In genomic region chr6:55335989-55336514, GRCm38 (mm10) we compare ENCODE assay signal across 8 mouse cellular contexts. TPM values are rescaled to one million over a fixed set of nuclear protein-coding genes. Genes with fewer than 3 reads are reported as not detected.
DNase-seq lines count a peak whose midpoint lies in the region; ATAC-seq and TF ChIP-seq lines count a peak whose summit lies in the region.

Gene Aqp1 (plus strand): TSS chr6:55336432.

- intact Hi-C loops in gastrocnemius, adult 2 months (cut with DNase I): no loop called here

- 23% methylated on average over 12 of the region's 12 CpGs for WGBS in hindbrain, embryonic 14.5 days
- WGBS in liver, adult 2 months: 51% methylated on average over 12 of the region's 12 CpGs
- WGBS in midbrain, postnatal 0 days: 20% methylated on average over 12 of the region's 12 CpGs

- ATAC-seq in hindbrain, embryonic 14.5 days (ENCODE audit: low FRiP score): peak; percentile 82
- ATAC-seq in midbrain, postnatal 0 days (ENCODE audit: low FRiP score): no peak

- H3K79me2 ChIP-seq in liver, adult 2 months (ENCODE audit: control insufficient read depth, insufficient read depth, low read length): no peaks in the 10 kb centered on the region

- peak within 1 kb of the TSS; percentile 87 for H3K27ac ChIP-seq in gastrocnemius, adult 2 months
- no peak within 1 kb of the TSS for H3K27ac ChIP-seq in hindbrain, embryonic 14.5 days
- H3K27ac ChIP-seq in liver, adult 2 months (replicated peaks; ENCODE audit: insufficient read depth, low read depth, low read length): peak within 1 kb of the TSS; percentile 58
- no peak within 1 kb of the TSS for H3K27ac ChIP-seq in midbrain, postnatal 0 days (ENCODE audit: low read depth, low read length)

- peak within 1 kb of the TSS; percentile 70 for H3K4me3 ChIP-seq in gastrocnemius, adult 2 months
- H3K4me3 ChIP-seq in hindbrain, embryonic 14.5 days (replicated peaks; ENCODE audit: low read length): no peak within 1 kb of the TSS
- peak within 1 kb of the TSS; percentile 82 for H3K4me3 ChIP-seq in liver, adult 2 months (ENCODE audit: insufficient read depth, low read depth, low read length)
- no peak within 1 kb of the TSS for H3K4me3 ChIP-seq in midbrain, postnatal 0 days (ENCODE audit: low read depth, low read length)

- no peak for TF ChIP-seq CTCF in gastrocnemius, adult 2 months (IDR thresholded peaks at IDR 0.05)
- no peak for TF ChIP-seq CTCF in liver, adult 2 months (IDR thresholded peaks at IDR 0.05; ENCODE audit: low read depth, low read length)
- no peak for TF ChIP-seq CTCF in midbrain, postnatal 0 days (IDR thresholded peaks at IDR 0.05)

- no peaks in the 10 kb centered on the region for H3K9me3 ChIP-seq in hindbrain, embryonic 14.5 days (ENCODE audit: control insufficient read depth, low read length)
- H3K9me3 ChIP-seq in midbrain, postnatal 0 days (ENCODE audit: low read length): no peaks in the 10 kb centered on the region

- peaks cover 25% of the 10 kb centered on the region; the same call in 1 of the 2 replicates for H3K4me1 ChIP-seq in hindbrain, embryonic 14.5 days (replicated peaks; ENCODE audit: control insufficient read depth, insufficient read depth, low read length)
- no peaks in the 10 kb centered on the region for H3K4me1 ChIP-seq in liver, adult 2 months (ENCODE audit: control insufficient read depth, insufficient read depth, low read length)
- H3K4me1 ChIP-seq in midbrain, postnatal 0 days (ENCODE audit: insufficient read depth, low read length): peaks cover 6% of the 10 kb centered on the region

- no peak within 1 kb of the TSS for H3K4me2 ChIP-seq in hindbrain, embryonic 14.5 days (replicated peaks)
- H3K4me2 ChIP-seq in midbrain, postnatal 0 days (ENCODE audit: low read depth, low read length, poor library complexity, severe bottlenecking): no peak within 1 kb of the TSS

- H3K36me3 ChIP-seq in hindbrain, embryonic 14.5 days (replicated peaks; ENCODE audit: control insufficient read depth, insufficient read depth): no peaks in the 10 kb centered on the region
- no peaks in the 10 kb centered on the region for H3K36me3 ChIP-seq in liver, adult 2 months (ENCODE audit: control insufficient read depth, insufficient read depth, low read length)
- H3K36me3 ChIP-seq in midbrain, postnatal 0 days (ENCODE audit: insufficient read depth, low read length): no peaks in the 10 kb centered on the region

- H3K9ac ChIP-seq in hindbrain, embryonic 14.5 days: no peak within 1 kb of the TSS
- peak within 1 kb of the TSS; percentile 71 for H3K9ac ChIP-seq in liver, adult 2 months (ENCODE audit: low read depth, low read length)
- H3K9ac ChIP-seq in midbrain, postnatal 0 days (replicated peaks; ENCODE audit: low read length, poor library complexity, severe bottlenecking): no peak within 1 kb of the TSS

- DNase-seq in thymus, postnatal 0 days (ENCODE audit: low spot score): no peak
- DNase-seq in thymus, postnatal 4 days: no peak
- DNase-seq in gastrocnemius, adult 2 months: peak; percentile 74
- DNase-seq in hindbrain, embryonic 14.5 days (ENCODE audit: low spot score): peak; percentile 43
- DNase-seq in liver, adult 2 months (ENCODE audit: extremely low read depth, low read depth, low spot score): no peak
- peak; percentile 69 for DNase-seq in midbrain, postnatal 0 days (ENCODE audit: low spot score)
- DNase-seq in B cell, adult 2 months: no peak
- DNase-seq in right cerebral cortex, adult 2 months (ENCODE audit: low spot score in 2 of 2): no peak

- H3K27me3 ChIP-seq in hindbrain, embryonic 14.5 days (ENCODE audit: control insufficient read depth, insufficient read depth, low read length): no peaks in the 10 kb centered on the region
- no peaks in the 10 kb centered on the region for H3K27me3 ChIP-seq in liver, adult 2 months (ENCODE audit: control insufficient read depth, insufficient read depth, low read length)
- H3K27me3 ChIP-seq in midbrain, postnatal 0 days (ENCODE audit: insufficient read depth, low read length): no peaks in the 10 kb centered on the region

- peak; percentile 76 for TF ChIP-seq POLR2A in liver, adult 2 months (IDR thresholded peaks at IDR 0.05; ENCODE audit: extremely low read depth, insufficient read depth, low read length)

RNA-seq across cellular contexts. Expression of gene Aqp1, which starts in this region (rescaled TPM):
- 45.1 and 51.8 TPM in 2 replicates for polyA plus RNA-seq in thymus, postnatal 0 days (2015; fragmentation: Nextera tagmentation; extraction: Ambion mirVana)
- total RNA-seq in gastrocnemius, adult 2 months (2021): 100 to 1,000 TPM; 251 to 256 TPM
- polyA plus RNA-seq in hindbrain, embryonic 14.5 days (2014; fragmentation: Nextera tagmentation; extraction: Ambion mirVana): 3.6 and 6.5 TPM in 2 replicates
- 78.1 and 91.4 TPM in 2 replicates for total RNA-seq in liver, adult 2 months (2014; rRNA removed)
- 78.3 and 88.6 TPM in 2 replicates for polyA plus RNA-seq in liver, adult 2 months (2012; rRNA removed)
- total RNA-seq in midbrain, postnatal 0 days (2014; rRNA removed): 2.2 and 13.2 TPM in 2 replicates
- polyA plus RNA-seq in midbrain, postnatal 0 days (2015; fragmentation: Nextera tagmentation; extraction: Ambion mirVana): 0.63 and 1.1 TPM in 2 replicates

Comparison
In these comparisons a context has a peak if more than half of its experiments do, and no peak if none do; other contexts are left out.
1. DNase-seq: peak in gastrocnemius, adult 2 months (single experiment), hindbrain, embryonic 14.5 days (single experiment) and midbrain, postnatal 0 days (single experiment); none in thymus, postnatal 0 days (single experiment), thymus, postnatal 4 days (single experiment), liver, adult 2 months (single experiment), B cell, adult 2 months (0 of 2) and right cerebral cortex, adult 2 months (0 of 2).
2. H3K27ac ChIP-seq: peak in gastrocnemius, adult 2 months (single experiment) and liver, adult 2 months (single experiment); none in hindbrain, embryonic 14.5 days (single experiment) and midbrain, postnatal 0 days (single experiment).
3. H3K4me3 ChIP-seq: peak in gastrocnemius, adult 2 months (single experiment) and liver, adult 2 months (single experiment); none in hindbrain, embryonic 14.5 days (single experiment) and midbrain, postnatal 0 days (single experiment).